Mouse (Mus musculus) testis, adult 2 months (tissue): Measurements from ENCODE around the gene Dmrta2.

ENCODE experiments used
- CTCF ChIP-seq: fragments of 200-500 bp; IDR thresholded peaks from 2 replicates; pipeline ENCODE4 v1.5.1; 2012; ENCODE audit warnings: low read depth, mild to moderate bottlenecking, inconsistent platforms, low read length, moderate library complexity; ENCODE audit not compliant: control insufficient read depth, insufficient read depth, insufficient replicate concordance
- POLR2A ChIP-seq: fragments of 200-500 bp; IDR thresholded peaks from 2 replicates; pipeline ENCODE4 v1.6.1; 2012; ENCODE audit warnings: low read depth, mild to moderate bottlenecking, inconsistent platforms, low read length, moderate library complexity; ENCODE audit not compliant: control insufficient read depth

DNA sequence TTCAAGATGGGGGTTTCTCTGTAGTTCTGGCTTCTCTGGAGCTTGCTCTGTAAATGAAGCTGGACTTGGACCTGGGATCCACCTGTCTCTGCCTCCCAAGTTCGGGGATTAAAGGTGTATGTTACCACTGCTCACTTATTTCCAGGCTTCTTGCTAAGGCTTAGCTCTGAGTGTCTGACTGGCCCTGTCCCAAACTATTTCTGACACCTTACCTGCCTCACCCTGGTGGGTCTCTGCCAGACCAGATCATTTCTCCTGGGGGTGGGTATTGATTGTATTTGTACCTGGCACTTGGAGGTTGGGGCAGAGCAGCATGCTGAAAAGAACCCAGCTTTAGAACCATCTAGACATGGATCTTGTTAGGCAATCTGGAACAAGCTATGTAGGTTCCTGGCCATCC lies 51.6 kb downstream of the Dmrta2 start:
- TF ChIP-seq CTCF (no peak), POLR2A (no peak)
